Comparison of ENCODE assay signal across 8 mouse cellular contexts in the genomic region with DNA sequence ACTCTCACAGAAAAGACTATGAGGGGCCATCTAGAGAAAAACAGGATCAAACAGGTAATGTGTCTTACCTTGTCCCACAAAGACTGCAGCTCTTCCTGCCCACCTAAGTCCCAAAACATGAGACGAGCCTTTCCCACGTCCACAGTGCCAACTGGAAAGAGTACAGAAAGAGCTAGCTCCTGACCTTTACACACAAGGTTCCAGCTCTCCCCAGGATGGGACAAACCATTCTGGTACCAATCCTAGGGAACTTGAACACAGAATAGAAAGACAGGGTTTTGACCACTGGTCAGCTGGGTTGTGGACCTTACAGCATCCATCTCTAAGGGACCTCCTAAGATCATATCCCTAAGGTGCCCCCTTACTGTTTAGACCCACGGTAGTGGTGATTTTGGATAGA. TPM values are rescaled to one million over a fixed set of nuclear protein-coding genes. Genes with fewer than 3 reads are reported as not detected.
DNase-seq lines count a peak whose midpoint lies in the region; ATAC-seq and TF ChIP-seq lines count a peak whose summit lies in the region.

No protein-coding gene starts in this region.

- H3K27me3 ChIP-seq in embryonic facial prominence, embryonic 12.5 days: no peaks in the 10 kb centered on the region
- no peaks in the 10 kb centered on the region for H3K27me3 ChIP-seq in intestine, embryonic 15.5 days (replicated peaks)
- no peaks in the 10 kb centered on the region for H3K27me3 ChIP-seq in midbrain, postnatal 0 days (ENCODE audit: insufficient read depth, low read length)

- H3K4me3 ChIP-seq in layer of hippocampus, adult 2 months: peak overlapping the region; percentile 77
- H3K4me3 ChIP-seq in embryonic facial prominence, embryonic 12.5 days: peak overlapping the region; percentile 92
- H3K4me3 ChIP-seq in intestine, embryonic 15.5 days (replicated peaks): peak overlapping the region; percentile 86
- peak overlapping the region; percentile 83 for H3K4me3 ChIP-seq in midbrain, postnatal 0 days (ENCODE audit: low read depth, low read length)

- no peak overlapping the region for H3K27ac ChIP-seq in layer of hippocampus, adult 2 months
- no peak overlapping the region for H3K27ac ChIP-seq in embryonic facial prominence, embryonic 12.5 days
- H3K27ac ChIP-seq in intestine, embryonic 15.5 days: no peak overlapping the region
- H3K27ac ChIP-seq in midbrain, postnatal 0 days (ENCODE audit: low read depth, low read length): no peak overlapping the region

- H3K9ac ChIP-seq in embryonic facial prominence, embryonic 12.5 days: peak overlapping the region; percentile 86
- H3K9ac ChIP-seq in intestine, embryonic 15.5 days: peak overlapping the region; percentile 93
- peak overlapping the region; percentile 86 for H3K9ac ChIP-seq in midbrain, postnatal 0 days (replicated peaks; ENCODE audit: low read length, poor library complexity, severe bottlenecking)

- H3K4me1 ChIP-seq in embryonic facial prominence, embryonic 12.5 days: peaks cover 26% of the 10 kb centered on the region
- H3K4me1 ChIP-seq in intestine, embryonic 15.5 days (replicated peaks): peaks cover 14% of the 10 kb centered on the region
- H3K4me1 ChIP-seq in midbrain, postnatal 0 days (ENCODE audit: insufficient read depth, low read length): peaks cover 16% of the 10 kb centered on the region

- no peak for TF ChIP-seq CTCF in layer of hippocampus, adult 2 months (conservative IDR thresholded peaks at IDR 0.05)
- TF ChIP-seq CTCF in midbrain, postnatal 0 days (IDR thresholded peaks at IDR 0.05): no peak

- peaks cover 47% of the 10 kb centered on the region for H3K36me3 ChIP-seq in embryonic facial prominence, embryonic 12.5 days
- H3K36me3 ChIP-seq in intestine, embryonic 15.5 days: peaks cover 24% of the 10 kb centered on the region
- peaks cover 33% of the 10 kb centered on the region for H3K36me3 ChIP-seq in midbrain, postnatal 0 days (ENCODE audit: insufficient read depth, low read length)

- peak overlapping the region; percentile 98 for H3K4me2 ChIP-seq in embryonic facial prominence, embryonic 12.5 days (replicated peaks)
- H3K4me2 ChIP-seq in intestine, embryonic 15.5 days (replicated peaks): peak overlapping the region; percentile 75
- H3K4me2 ChIP-seq in midbrain, postnatal 0 days (ENCODE audit: low read depth, low read length, poor library complexity, severe bottlenecking): peak overlapping the region; percentile 98

- no peak for ATAC-seq in embryonic facial prominence, embryonic 12.5 days (ENCODE audit: insufficient number of reproducible peaks, insufficient read depth, low FRiP score, low TSS enrichment)
- ATAC-seq in intestine, embryonic 15.5 days: no peak
- ATAC-seq in midbrain, postnatal 0 days (ENCODE audit: low FRiP score): no peak
- ATAC-seq in monocyte, adult 5-6 weeks (replicated peaks; ENCODE audit: insufficient number of reproducible peaks, low FRiP score, low TSS enrichment, poor library complexity, severe bottlenecking): no peak
- ATAC-seq in frontal cortex, adult (ENCODE audit: low TSS enrichment): no peak

- no peaks in the 10 kb centered on the region for H3K9me3 ChIP-seq in embryonic facial prominence, embryonic 12.5 days
- no peaks in the 10 kb centered on the region for H3K9me3 ChIP-seq in intestine, embryonic 15.5 days
- no peaks in the 10 kb centered on the region for H3K9me3 ChIP-seq in midbrain, postnatal 0 days (ENCODE audit: low read length)

- no peak for DNase-seq in layer of hippocampus, adult 2 months (ENCODE audit: low spot score in 2 of 2)
- DNase-seq in layer of hippocampus, postnatal 10 days (ENCODE audit: low spot score in 2 of 2): no peak
- DNase-seq in midbrain, postnatal 0 days (ENCODE audit: low spot score): no peak
- no peak for DNase-seq in adrenal gland, adult 18-20 months (ENCODE audit: low spot score in 2 of 2)

- 80% methylated on average over 3 of the region's 3 CpGs for WGBS in embryonic facial prominence, embryonic 12.5 days
- WGBS in intestine, embryonic 15.5 days: 81% methylated on average over 3 of the region's 3 CpGs
- WGBS in midbrain, postnatal 0 days: 79% methylated on average over 3 of the region's 3 CpGs

RNA-seq across cellular contexts. Expression of a gene that starts 0.8 kb away (rescaled TPM):
- total RNA-seq in layer of hippocampus, adult 2 months (2021): 10 to 100 TPM; 78.3 to 80.7 TPM
- total RNA-seq in layer of hippocampus, postnatal 10 days (2021): 10 to 100 TPM; 64.3 to 74.5 TPM
- polyA plus RNA-seq in embryonic facial prominence, embryonic 12.5 days (2016; fragmentation: Nextera tagmentation; extraction: Ambion mirVana): 61.6 and 69.7 TPM in 2 replicates
- polyA plus RNA-seq in intestine, embryonic 15.5 days (2015; fragmentation: Nextera tagmentation; extraction: Ambion mirVana): 35.7 and 36.7 TPM in 2 replicates
- total RNA-seq in midbrain, postnatal 0 days (2014; rRNA removed): 79.2 and 102 TPM in 2 replicates
- 44.3 and 48.8 TPM in 2 replicates for polyA plus RNA-seq in midbrain, postnatal 0 days (2015; fragmentation: Nextera tagmentation; extraction: Ambion mirVana)
- total RNA-seq in monocyte, adult 5-6 weeks (2017): 65.6 to 98.9 TPM (median 66.9 TPM) in 3 replicates
- total RNA-seq in adrenal gland, adult 18-20 months (2021): 10 to 100 TPM; 50.8 to 51.0 TPM

RNA-seq across cellular contexts. Expression of a gene that starts 1.3 kb away (rescaled TPM):
- total RNA-seq in layer of hippocampus, adult 2 months (2021): 10 to 100 TPM; 43.2 to 50.1 TPM
- 10 to 100 TPM; 35.4 to 40.8 TPM for total RNA-seq in layer of hippocampus, postnatal 10 days (2021)
- 73.3 and 77.5 TPM in 2 replicates for polyA plus RNA-seq in embryonic facial prominence, embryonic 12.5 days (2016; fragmentation: Nextera tagmentation; extraction: Ambion mirVana)
- 55.4 and 58.3 TPM in 2 replicates for polyA plus RNA-seq in intestine, embryonic 15.5 days (2015; fragmentation: Nextera tagmentation; extraction: Ambion mirVana)
- total RNA-seq in midbrain, postnatal 0 days (2014; rRNA removed): 25.4 and 27.2 TPM in 2 replicates
- 72.1 and 77.1 TPM in 2 replicates for polyA plus RNA-seq in midbrain, postnatal 0 days (2015; fragmentation: Nextera tagmentation; extraction: Ambion mirVana)
- 51.2 to 71.0 TPM (median 67.9 TPM) in 3 replicates for total RNA-seq in monocyte, adult 5-6 weeks (2017)
- total RNA-seq in adrenal gland, adult 18-20 months (2021): 10 to 100 TPM; 48.9 to 51.8 TPM

RNA-seq across cellular contexts. Expression of a gene that starts 15.9 kb away (rescaled TPM):
- 10 to 100 TPM; 35.2 to 49.5 TPM for total RNA-seq in layer of hippocampus, adult 2 months (2021)
- total RNA-seq in layer of hippocampus, postnatal 10 days (2021): 10 to 100 TPM; 30.3 to 32.0 TPM
- 29.2 and 36.5 TPM in 2 replicates for polyA plus RNA-seq in embryonic facial prominence, embryonic 12.5 days (2016; fragmentation: Nextera tagmentation; extraction: Ambion mirVana)
- 17.1 and 19.4 TPM in 2 replicates for polyA plus RNA-seq in intestine, embryonic 15.5 days (2015; fragmentation: Nextera tagmentation; extraction: Ambion mirVana)
- total RNA-seq in midbrain, postnatal 0 days (2014; rRNA removed): 36.4 and 44.8 TPM in 2 replicates
- polyA plus RNA-seq in midbrain, postnatal 0 days (2015; fragmentation: Nextera tagmentation; extraction: Ambion mirVana): 30.3 and 32.4 TPM in 2 replicates
- total RNA-seq in monocyte, adult 5-6 weeks (2017): 55.7 to 137 TPM (median 104 TPM) in 3 replicates
- total RNA-seq in adrenal gland, adult 18-20 months (2021): 10 to 100 TPM; 17.1 to 23.0 TPM

RNA-seq across cellular contexts. Expression of a gene that starts 44.4 kb away (rescaled TPM):
- 10 to 100 TPM; 37.1 to 40.7 TPM for total RNA-seq in layer of hippocampus, adult 2 months (2021)
- 10 to 100 TPM; 39.5 to 46.1 TPM for total RNA-seq in layer of hippocampus, postnatal 10 days (2021)
- 54.0 and 62.4 TPM in 2 replicates for polyA plus RNA-seq in embryonic facial prominence, embryonic 12.5 days (2016; fragmentation: Nextera tagmentation; extraction: Ambion mirVana)
- polyA plus RNA-seq in intestine, embryonic 15.5 days (2015; fragmentation: Nextera tagmentation; extraction: Ambion mirVana): 30.3 and 32.8 TPM in 2 replicates
- 46.6 and 59.4 TPM in 2 replicates for total RNA-seq in midbrain, postnatal 0 days (2014; rRNA removed)
- 26.5 and 27.4 TPM in 2 replicates for polyA plus RNA-seq in midbrain, postnatal 0 days (2015; fragmentation: Nextera tagmentation; extraction: Ambion mirVana)
- total RNA-seq in monocyte, adult 5-6 weeks (2017): 34.6 to 46.3 TPM (median 37.2 TPM) in 3 replicates
- total RNA-seq in adrenal gland, adult 18-20 months (2021): 10 to 100 TPM; 24.1 to 30.8 TPM

RNA-seq across cellular contexts. Expression of a gene that starts 49.6 kb away (rescaled TPM):
- 100 to 1,000 TPM; 527 to 593 TPM for total RNA-seq in layer of hippocampus, adult 2 months (2021)
- total RNA-seq in layer of hippocampus, postnatal 10 days (2021): 1,000 to 10,000 TPM in 1 of 2 experiments, 100 to 1,000 TPM in 1; 968 to 1,016 TPM
- polyA plus RNA-seq in embryonic facial prominence, embryonic 12.5 days (2016; fragmentation: Nextera tagmentation; extraction: Ambion mirVana): 57.3 and 91.3 TPM in 2 replicates
- 44.0 and 44.1 TPM in 2 replicates for polyA plus RNA-seq in intestine, embryonic 15.5 days (2015; fragmentation: Nextera tagmentation; extraction: Ambion mirVana)
- 1,320 and 1,471 TPM in 2 replicates for total RNA-seq in midbrain, postnatal 0 days (2014; rRNA removed)
- 1,883 and 2,098 TPM in 2 replicates for polyA plus RNA-seq in midbrain, postnatal 0 days (2015; fragmentation: Nextera tagmentation; extraction: Ambion mirVana)
- not detected in 3 replicates for total RNA-seq in monocyte, adult 5-6 weeks (2017)
- 10 to 100 TPM; 14.6 to 18.7 TPM for total RNA-seq in adrenal gland, adult 18-20 months (2021)
